ENCODE assay signal across 8 mouse cellular contexts in genomic region chr14:73384546-73384912, GRCm38 (mm10). TPM values are rescaled to one million over a fixed set of nuclear protein-coding genes. Genes with fewer than 3 reads are reported as not detected.
DNase-seq lines count a peak whose midpoint lies in the region; ATAC-seq lines count a peak whose summit lies in the region.

No protein-coding gene starts in this region.

- peak overlapping the region; percentile 100 for H3K4me3 ChIP-seq in forebrain, embryonic 16.5 days (replicated peaks; ENCODE audit: low read length)
- H3K4me3 ChIP-seq in liver, embryonic 12.5 days = peak overlapping the region; percentile 98
- H3K4me3 ChIP-seq in neural tube, embryonic 12.5 days = peak overlapping the region; percentile 82

- no peaks in the 10 kb centered on the region for H3K9me3 ChIP-seq in forebrain, embryonic 16.5 days (ENCODE audit: control insufficient read depth, low read length)
- H3K9me3 ChIP-seq in liver, embryonic 12.5 days (replicated peaks) = no peaks in the 10 kb centered on the region
- H3K9me3 ChIP-seq in neural tube, embryonic 12.5 days = no peaks in the 10 kb centered on the region

- peak; percentile 43 to 46 for DNase-seq in layer of hippocampus, postnatal 14 days (ENCODE audit: low spot score in 2 of 2)
- DNase-seq in layer of hippocampus, adult 9-10 months (ENCODE audit: low spot score) = no peak
- DNase-seq in R1 (ENCODE audit: low read depth, low spot score) = peak; percentile 60
- no peak for DNase-seq in left cerebral cortex, postnatal 25 days (ENCODE audit: low spot score in 2 of 2)
- DNase-seq in left cerebral cortex, postnatal 4 days = no peak

- peak; percentile 1 for ATAC-seq in forebrain, embryonic 16.5 days
- no peak for ATAC-seq in liver, embryonic 12.5 days
- no peak; the same call in 1 of the 2 replicates for ATAC-seq in neural tube, embryonic 12.5 days (ENCODE audit: low FRiP score, low read depth)

- H3K4me1 ChIP-seq in forebrain, embryonic 16.5 days (replicated peaks; ENCODE audit: control insufficient read depth, insufficient read depth, low read length) = peaks cover 34% of the 10 kb centered on the region
- H3K4me1 ChIP-seq in liver, embryonic 12.5 days = peaks cover 65% of the 10 kb centered on the region
- peaks cover 16% of the 10 kb centered on the region for H3K4me1 ChIP-seq in neural tube, embryonic 12.5 days

- peaks cover 1% of the 10 kb centered on the region; the same call in 1 of the 2 replicates for H3K36me3 ChIP-seq in forebrain, embryonic 16.5 days (ENCODE audit: control insufficient read depth, insufficient read depth)
- peaks cover 13% of the 10 kb centered on the region for H3K36me3 ChIP-seq in liver, embryonic 12.5 days
- H3K36me3 ChIP-seq in neural tube, embryonic 12.5 days = no peaks in the 10 kb centered on the region

- peak overlapping the region; percentile 47 for H3K4me2 ChIP-seq in forebrain, embryonic 16.5 days (ENCODE audit: low read length)
- H3K4me2 ChIP-seq in liver, embryonic 12.5 days = peak overlapping the region; percentile 75
- H3K4me2 ChIP-seq in neural tube, embryonic 12.5 days (replicated peaks) = peak overlapping the region; percentile 67

- peak overlapping the region; percentile 93 for H3K27ac ChIP-seq in forebrain, embryonic 16.5 days (ENCODE audit: low read length)
- peak overlapping the region; percentile 96 for H3K27ac ChIP-seq in liver, embryonic 12.5 days
- H3K27ac ChIP-seq in neural tube, embryonic 12.5 days = peak overlapping the region; percentile 88

- intact Hi-C loops in left cerebral cortex, postnatal 25 days (cut with DNase I) = no loop called here
- intact Hi-C loops in left cerebral cortex, postnatal 4 days (cut with DNase I) = no loop called here

- no peaks in the 10 kb centered on the region for H3K27me3 ChIP-seq in forebrain, embryonic 16.5 days (replicated peaks; ENCODE audit: control insufficient read depth, insufficient read depth, low read length)
- no peaks in the 10 kb centered on the region for H3K27me3 ChIP-seq in liver, embryonic 12.5 days (replicated peaks)
- no peaks in the 10 kb centered on the region for H3K27me3 ChIP-seq in neural tube, embryonic 12.5 days (replicated peaks)

- H3K9ac ChIP-seq in forebrain, embryonic 16.5 days (replicated peaks; ENCODE audit: low read depth, low read length) = peak overlapping the region; percentile 100
- peak overlapping the region; percentile 97 for H3K9ac ChIP-seq in liver, embryonic 12.5 days
- peak overlapping the region; percentile 92 for H3K9ac ChIP-seq in neural tube, embryonic 12.5 days

- WGBS in forebrain, embryonic 16.5 days = under 1% methylated on average over 13 of the region's 13 CpGs
- 2% methylated on average over 13 of the region's 13 CpGs for WGBS in liver, embryonic 12.5 days (ENCODE audit: insufficient replicate concordance)
- 1% methylated on average over 13 of the region's 13 CpGs for WGBS in neural tube, embryonic 12.5 days

RNA-seq across cellular contexts. Expression of gene Itm2b, which starts 0.6 kb away (rescaled TPM):
- total RNA-seq in layer of hippocampus, postnatal 14 days (2021) = 100 to 1,000 TPM; 920 to 943 TPM
- 630 and 738 TPM in 2 replicates for polyA plus RNA-seq in forebrain, embryonic 16.5 days (2015; fragmentation: Nextera tagmentation; extraction: Ambion mirVana)
- polyA plus RNA-seq in liver, embryonic 12.5 days (2016; fragmentation: Nextera tagmentation; extraction: Ambion mirVana) = 395 and 399 TPM in 2 replicates
- polyA plus RNA-seq in neural tube, embryonic 12.5 days (2016; fragmentation: Nextera tagmentation; extraction: Ambion mirVana) = 441 and 471 TPM in 2 replicates
- total RNA-seq in left cerebral cortex, postnatal 25 days (2021) = 100 to 1,000 TPM; 746 to 815 TPM
- 100 to 1,000 TPM; 363 to 375 TPM for total RNA-seq in left cerebral cortex, postnatal 4 days (2021)

RNA-seq across cellular contexts. Expression of gene Rb1, which starts 58.9 kb away (rescaled TPM):
- total RNA-seq in layer of hippocampus, postnatal 14 days (2021) = 10 to 100 TPM; 42.5 to 44.9 TPM
- polyA plus RNA-seq in forebrain, embryonic 16.5 days (2015; fragmentation: Nextera tagmentation; extraction: Ambion mirVana) = 15.8 and 22.7 TPM in 2 replicates
- polyA plus RNA-seq in liver, embryonic 12.5 days (2016; fragmentation: Nextera tagmentation; extraction: Ambion mirVana) = 30.1 and 33.3 TPM in 2 replicates
- polyA plus RNA-seq in neural tube, embryonic 12.5 days (2016; fragmentation: Nextera tagmentation; extraction: Ambion mirVana) = 38.1 and 46.0 TPM in 2 replicates
- 10 to 100 TPM; 31.1 to 33.1 TPM for total RNA-seq in left cerebral cortex, postnatal 25 days (2021)
- 10 to 100 TPM; 45.8 to 49.0 TPM for total RNA-seq in left cerebral cortex, postnatal 4 days (2021)

Comparison
In these comparisons a context has a peak if more than half of its experiments do, and no peak if none do; other contexts are left out.
1. DNase-seq: peak in layer of hippocampus, postnatal 14 days (2 of 2) and R1 (single experiment); none in layer of hippocampus, adult 9-10 months (single experiment), left cerebral cortex, postnatal 25 days (0 of 2) and left cerebral cortex, postnatal 4 days (single experiment).
2. Peak in every context shown above with its lines, with median percentiles within 50 percentile points of each other: H3K27ac ChIP-seq, H3K4me2 ChIP-seq, H3K4me3 ChIP-seq and H3K9ac ChIP-seq.